Mouse (Mus musculus): ENCODE data around the gene Churc1.
A peak's percentile ranks its signal among the peaks of the same experiment; 100 is the strongest.

Gene Churc1

GRCm38 (mm10) chr12:76795350-76795749 is 30.0 kb downstream of the Churc1 start, which contains the start of gene Gpx2:
TSS of gene Gpx2 (minus strand) at chr12:76795554.
- DNase-seq (ENCODE audit: low read depth, low spot score): peak; percentile 38

DNA sequence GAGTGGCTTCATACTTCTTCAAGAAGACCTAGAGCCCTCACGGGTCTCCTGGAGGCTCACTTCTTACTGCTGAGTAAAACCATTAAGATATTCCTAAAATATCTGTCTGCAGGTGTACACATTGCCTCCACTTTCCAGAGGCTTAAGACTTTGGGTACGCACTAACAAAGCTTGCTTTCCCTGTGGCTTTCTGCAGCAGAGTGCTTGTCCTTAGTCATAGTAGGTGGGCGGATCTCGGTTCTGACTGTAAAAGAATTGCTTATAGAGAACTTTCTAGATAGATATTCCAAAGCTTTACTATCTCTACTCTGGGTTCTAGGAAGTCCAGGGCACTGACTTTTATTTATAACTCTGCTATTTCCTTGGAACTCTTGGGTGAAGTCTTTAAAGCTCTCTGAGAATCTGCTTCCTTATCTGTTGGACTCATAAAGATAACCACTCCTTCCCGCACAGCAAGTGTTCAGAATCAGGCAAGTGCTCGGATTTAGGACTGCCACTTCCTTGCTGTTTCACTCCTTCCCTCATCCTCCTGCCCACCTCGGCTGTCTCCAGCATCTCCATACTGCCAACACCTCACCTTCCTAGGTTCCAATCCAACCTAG is 31.7 kb downstream of the Churc1 start:
- DNase-seq (ENCODE audit: low read depth, low spot score): no peak

GRCm38 (mm10) chr12:76798008-76798720 is 32.8 kb downstream of the Churc1 start:
- no peak for DNase-seq (ENCODE audit: low read depth, low spot score)

DNA sequence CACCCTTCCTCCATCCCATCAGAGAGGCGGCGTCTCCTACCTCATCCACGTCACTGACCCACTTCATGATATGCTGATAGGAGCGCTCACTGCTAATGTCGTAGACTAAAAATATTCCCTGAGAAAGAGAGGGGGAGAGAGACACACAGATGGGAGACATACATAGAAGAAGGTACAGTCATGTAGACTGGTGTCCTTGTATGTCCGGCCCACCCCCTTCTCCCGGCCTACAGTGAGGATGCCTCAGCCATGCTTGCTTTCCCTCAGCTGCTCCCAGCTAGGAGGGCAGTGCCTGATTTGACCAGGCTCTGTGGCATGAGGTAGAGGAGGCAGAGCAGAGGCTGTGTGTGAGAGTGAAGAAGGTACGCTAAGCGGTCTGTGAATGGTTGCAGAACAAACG is 37.7 kb downstream of the Churc1 start:
- no peak for DNase-seq (ENCODE audit: low read depth, low spot score)

GRCm38 (mm10) chr12:76803700-76804252 is 38.4 kb downstream of the Churc1 start:
- peak; percentile 76 for DNase-seq (ENCODE audit: low read depth, low spot score)

DNA sequence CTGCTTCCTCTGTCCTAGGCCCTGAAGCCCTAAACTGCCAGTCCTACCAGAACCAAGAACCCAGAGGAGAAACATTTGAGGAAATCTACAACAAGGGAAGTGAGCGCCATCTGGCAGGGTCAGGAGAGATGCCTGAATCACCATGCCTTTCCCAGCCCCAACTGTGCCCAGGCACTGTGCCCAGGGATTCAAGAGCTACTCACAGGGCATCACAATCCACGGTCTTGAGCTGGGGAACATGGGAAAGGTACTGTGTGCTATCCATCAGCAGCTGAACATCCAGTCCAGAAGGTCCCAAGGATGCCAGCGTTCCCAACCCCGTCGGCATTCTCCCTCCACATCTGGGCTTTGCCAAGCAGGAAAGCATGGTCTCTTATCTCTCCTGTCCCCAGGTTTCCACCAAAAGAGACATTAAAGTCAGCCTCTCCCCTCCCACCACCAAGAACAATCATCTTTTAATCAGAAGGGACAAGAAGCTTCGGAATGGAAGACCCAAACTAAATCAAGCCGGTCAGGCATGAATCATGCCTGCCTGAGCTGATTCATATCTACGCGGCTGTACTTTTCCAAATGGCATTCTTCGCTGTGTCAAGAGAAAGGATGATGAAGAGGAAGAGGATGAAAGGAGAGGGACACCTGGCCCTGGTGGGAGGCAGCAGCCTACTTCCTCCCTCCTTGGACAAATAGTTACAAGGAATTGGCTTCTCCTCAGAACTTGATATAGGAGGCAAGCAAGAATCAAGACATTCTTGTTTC is 39.9 kb downstream of the Churc1 start:
- DNase-seq (ENCODE audit: low read depth, low spot score): no peak

DNA sequence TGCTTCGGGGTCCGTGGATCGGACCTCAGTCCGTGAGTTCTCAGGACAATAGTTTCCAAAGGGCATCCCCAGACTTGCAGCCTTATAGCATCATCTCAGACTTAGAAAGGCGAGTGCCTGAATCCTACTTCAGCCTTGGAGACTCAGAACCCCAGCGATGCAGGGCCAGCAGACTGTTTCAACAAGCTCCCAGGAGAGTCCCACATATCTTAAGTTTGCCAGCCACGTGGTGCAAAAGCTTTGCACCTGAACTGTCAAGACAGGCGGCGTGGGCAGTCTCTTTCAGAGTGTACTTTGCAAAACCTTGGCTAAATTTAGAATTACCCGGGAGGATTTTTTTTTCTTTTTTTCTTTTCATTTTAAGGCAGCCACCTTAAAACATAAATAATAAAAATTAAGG is 42.5 kb downstream of the Churc1 start:
- no peak for DNase-seq (ENCODE audit: low read depth, low spot score)

DNA sequence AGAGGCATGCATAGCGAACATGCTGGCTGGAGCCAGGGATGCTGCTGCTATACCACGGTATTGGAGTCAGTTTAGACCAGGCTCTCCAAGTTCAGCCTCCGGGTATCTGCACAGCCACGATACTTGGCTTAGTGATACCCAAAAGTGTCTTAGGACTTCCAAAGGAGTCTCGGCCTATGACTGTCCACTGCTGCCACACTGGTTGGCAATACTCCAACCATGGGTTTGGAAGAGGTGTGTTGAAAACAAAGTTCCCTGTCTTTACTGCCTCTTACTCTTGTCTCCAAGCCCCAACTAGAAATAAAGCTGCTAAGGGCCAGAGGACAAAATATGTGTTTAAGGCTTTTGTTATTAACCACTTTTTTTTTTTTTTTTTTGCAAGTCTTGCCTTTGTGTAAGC is 45.2 kb downstream of the Churc1 start:
- no peak for DNase-seq (ENCODE audit: low read depth, low spot score)

GRCm38 (mm10) chr12:76811006-76811405 is 45.7 kb downstream of the Churc1 start:
- no peak for DNase-seq (ENCODE audit: low read depth, low spot score)

DNA sequence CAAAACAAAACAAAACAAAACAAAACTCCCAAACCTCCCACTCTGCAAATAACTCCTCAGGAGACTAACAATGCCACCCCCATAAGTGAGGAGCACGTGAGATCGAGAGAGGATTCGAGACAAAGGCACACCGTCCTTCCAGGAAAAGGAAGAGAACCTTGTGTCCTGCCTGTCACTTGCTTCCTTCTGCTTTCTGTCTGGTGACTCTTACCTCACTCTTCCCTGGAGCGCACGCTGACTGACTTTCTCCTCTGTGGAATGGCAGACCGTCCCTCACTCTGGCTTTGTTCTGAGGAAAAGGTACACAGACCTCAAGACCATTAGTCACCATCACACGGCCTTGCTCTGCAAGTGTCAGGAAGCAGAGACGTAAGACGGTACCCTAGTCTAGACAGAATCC is 48.2 kb downstream of the Churc1 start:
- DNase-seq (ENCODE audit: low read depth, low spot score): no peak

DNA sequence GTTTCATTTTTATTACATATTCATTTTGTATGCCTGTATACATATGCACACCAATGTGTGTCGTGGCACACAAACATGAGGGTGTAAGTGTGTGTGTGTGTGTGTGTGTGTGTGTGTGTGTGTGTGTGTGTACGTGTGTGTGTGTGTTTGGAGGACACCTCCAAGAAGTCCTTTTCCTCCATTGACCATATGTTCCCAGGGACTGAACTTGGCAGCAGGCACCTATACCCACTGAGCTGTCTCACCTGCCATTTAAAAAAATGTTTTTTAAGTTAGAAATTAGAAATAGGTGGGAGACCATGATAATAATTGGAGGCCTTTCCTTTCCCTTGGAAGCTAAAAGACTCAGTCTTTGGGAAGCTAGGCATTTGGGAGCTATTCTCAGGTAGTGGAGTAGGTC is 48.8 kb downstream of the Churc1 start:
- DNase-seq (ENCODE audit: low read depth, low spot score): no peak

DNA sequence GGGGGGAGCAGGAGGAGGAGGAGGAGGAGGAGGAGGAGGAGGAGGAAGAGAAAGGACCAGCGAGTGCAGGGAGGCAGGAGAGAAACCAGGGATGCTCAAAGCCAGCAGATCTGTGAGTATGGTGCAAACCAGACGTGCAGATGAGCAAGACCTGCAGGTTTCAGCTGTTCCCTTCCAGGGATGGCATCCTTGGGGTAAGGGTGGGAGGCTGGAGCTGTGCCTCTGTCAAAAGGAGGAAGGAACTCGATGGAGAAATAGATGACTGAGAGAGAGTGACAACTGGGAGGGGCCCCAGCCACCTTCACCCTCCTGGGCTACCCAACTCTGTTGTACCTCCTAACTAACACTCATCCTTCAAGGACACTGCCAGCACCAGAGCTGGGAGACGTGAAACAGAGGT is 51.4 kb downstream of the Churc1 start:
- no peak for DNase-seq (ENCODE audit: low read depth, low spot score)

GRCm38 (mm10) chr12:76817176-76817575 is 51.8 kb downstream of the Churc1 start:
- no peak for DNase-seq (ENCODE audit: low read depth, low spot score)

DNA sequence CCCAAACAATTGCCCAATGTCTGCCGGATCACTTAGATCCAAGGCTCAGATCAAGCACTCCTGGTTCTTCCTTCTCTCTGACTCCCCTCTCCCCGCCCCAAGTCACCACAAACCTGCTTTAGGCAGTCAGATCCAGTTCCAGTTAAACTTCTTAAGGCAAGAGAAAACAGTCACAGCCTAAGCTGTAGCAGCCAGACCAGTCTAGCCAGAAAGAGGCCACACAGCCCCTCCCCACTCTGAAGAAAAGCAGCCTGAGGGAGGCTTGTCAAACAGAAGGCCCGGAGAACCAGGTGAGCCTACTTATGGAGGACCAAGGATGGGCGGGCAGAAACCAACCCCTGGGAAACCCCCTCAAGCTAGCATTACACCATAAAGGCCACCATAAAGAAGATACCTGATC is 52.8 kb downstream of the Churc1 start:
- DNase-seq (ENCODE audit: low read depth, low spot score): peak; percentile 92

- DNase-seq (ENCODE audit: low read depth, low spot score): no peak
These were observed 53.6 kb downstream of the Churc1 start for GRCm38 (mm10) chr12:76818908-76819307.

DNA sequence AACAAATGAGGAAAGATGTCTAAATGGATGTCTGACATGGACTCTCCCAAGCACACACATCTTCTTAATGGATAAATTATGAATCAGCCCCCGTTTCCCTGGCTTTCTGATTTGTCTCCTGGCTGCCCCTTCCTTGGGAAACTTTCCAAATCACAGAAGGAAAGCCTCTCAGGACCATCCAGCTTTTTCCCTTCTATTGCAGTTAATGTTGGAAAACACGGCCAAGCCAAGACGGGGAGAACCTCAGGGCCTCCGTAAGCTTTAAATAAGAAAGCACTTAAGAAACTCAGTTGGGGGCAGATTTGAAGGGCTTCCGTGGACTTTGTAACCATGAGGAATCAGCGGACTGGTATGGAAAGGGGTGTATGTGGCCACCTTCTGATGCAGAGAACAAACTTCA is 54.5 kb downstream of the Churc1 start:
- no peak for DNase-seq (ENCODE audit: low read depth, low spot score)

DNA sequence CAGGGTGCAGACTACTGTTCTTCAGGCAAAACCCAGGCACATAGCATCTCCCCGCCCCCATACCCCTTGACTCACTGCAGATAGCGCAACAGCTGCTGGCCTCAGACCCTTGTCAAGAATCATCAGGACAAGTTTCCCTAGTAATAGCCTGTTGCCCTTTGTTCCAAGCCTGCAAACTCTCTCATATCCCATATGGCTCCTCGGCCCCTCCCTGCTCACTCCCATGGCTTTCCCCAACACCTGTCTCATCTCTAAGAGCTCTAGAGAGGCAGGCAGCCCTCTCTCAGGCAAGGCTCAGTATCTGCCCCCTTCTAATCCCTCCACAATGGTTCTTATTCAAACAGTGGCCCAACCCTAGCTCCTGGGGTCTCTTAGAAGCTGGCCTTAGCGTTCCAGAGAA is 55.3 kb downstream of the Churc1 start:
- DNase-seq (ENCODE audit: low read depth, low spot score): no peak

- DNase-seq (ENCODE audit: low read depth, low spot score): peak; percentile 52
These were observed 56.8 kb downstream of the Churc1 start for GRCm38 (mm10) chr12:76822002-76822650.

DNA sequence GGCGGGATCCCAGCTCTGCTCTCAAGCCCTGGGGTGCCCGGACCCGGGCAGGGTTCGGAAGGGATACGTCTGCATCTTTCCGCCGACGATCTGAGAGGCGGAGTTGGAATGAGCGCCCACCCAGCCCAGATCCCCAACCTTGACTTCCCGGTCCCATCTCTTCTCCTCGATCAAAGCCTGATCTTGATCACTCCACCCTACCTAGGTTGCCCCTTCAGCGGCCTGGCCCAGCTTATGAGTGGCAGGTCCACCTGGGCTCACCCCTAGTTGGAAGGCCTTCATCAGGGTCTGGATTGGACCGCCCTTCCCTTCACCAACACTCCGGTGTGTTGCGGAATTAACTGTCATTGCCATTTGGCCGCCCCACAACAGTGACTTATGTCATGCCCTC is 57.3 kb downstream of the Churc1 start, which contains the start of gene Rab15:
Rab15 (minus strand) TSS at position 258 of the 391 bp plus-strand sequence.
- peak; percentile 53 for DNase-seq (ENCODE audit: low read depth, low spot score)

DNA sequence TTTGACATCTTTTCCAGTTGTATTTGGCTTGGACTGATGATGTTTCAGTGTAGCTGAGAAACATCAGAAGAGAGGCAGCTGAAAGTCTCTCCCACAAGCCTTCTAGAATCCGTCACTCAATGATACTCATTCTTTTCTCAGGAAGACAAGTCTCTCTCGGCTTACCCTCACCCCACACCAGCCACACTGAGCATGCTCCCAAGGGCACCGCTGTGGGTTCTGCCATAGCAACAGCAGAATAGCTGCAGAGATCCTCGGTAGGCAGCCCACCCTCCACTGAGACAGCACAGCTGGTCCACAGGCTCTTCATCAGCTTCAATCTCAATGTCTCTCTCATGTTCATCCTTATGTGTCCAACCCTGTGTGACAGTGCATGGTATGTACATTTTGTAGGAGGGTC is 59.9 kb downstream of the Churc1 start:
- DNase-seq (ENCODE audit: low read depth, low spot score): no peak

DNA sequence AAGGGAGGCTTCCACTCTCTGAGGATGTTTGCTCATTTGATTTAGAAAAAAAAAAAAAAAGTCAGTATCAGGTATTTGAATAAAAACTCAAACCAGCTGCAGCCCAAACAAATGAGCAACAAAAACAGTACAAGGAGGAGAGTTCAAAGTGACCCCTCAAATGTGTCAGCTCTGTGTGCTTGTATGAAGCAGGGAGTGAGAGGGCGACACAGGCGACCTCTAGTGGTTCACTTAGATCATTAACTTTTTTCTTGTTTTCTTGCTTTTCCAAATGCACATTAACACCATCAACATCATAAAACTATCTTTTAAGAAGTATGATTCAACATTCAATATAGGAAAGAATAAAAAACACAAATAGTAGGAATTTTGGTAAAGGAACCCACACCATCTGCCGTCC is 67.4 kb downstream of the Churc1 start:
- peak; percentile 72 for DNase-seq (ENCODE audit: low read depth, low spot score)

Measured in ZHBTc4 (cell line).